Mouse (Mus musculus): ENCODE measurements around the gene Fgd3. TPM values are rescaled to one million over a fixed set of nuclear protein-coding genes. Genes with fewer than 3 reads are reported as not detected.

The Fgd3 gene
- 3.9 and 4.7 TPM in 2 replicates for total RNA-seq (2014; fragmentation: Nextera tagmentation)
- total RNA-seq (2017) = 11.0 and 11.2 TPM in 2 replicates
- polyA plus RNA-seq (2012) = 3.6 and 4.1 TPM in 2 replicates

DNA sequence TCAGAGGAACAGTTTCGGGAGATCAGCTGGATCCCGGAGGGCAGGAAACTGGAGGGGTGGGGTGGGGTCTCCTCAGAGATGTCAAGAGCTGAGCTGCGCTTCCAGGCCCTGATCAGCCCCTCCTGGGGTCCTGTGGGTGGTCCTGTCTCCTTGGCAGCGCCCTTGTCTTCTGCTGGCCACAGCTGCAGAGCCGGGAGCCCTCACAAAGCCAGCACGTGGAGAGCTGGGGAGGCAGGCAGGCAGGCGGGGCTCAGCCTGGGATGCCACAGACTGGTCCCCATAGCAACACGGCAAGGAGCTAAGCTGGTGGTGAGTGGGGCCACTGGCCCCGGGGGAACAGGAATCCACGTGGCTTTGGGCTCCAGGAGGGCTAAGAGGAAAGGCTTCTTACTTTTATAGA lies at the start of gene Fgd3:
TSS of gene Fgd3 (minus strand) at position 272 of the 400 bp plus-strand sequence.
- Histone ChIP-seq H3K9me3 (replicated peaks) (no peaks in the 10 kb centered on the region), H3K4me1 (ENCODE audit: insufficient read depth, low read depth, low read length) (no peaks in the 10 kb centered on the region; the same call in 1 of the 2 replicates), H3K36me3 (replicated peaks) (no peaks in the 10 kb centered on the region), H3K4me3 (ENCODE audit: low read depth, low read length) (no peak within 1 kb of the TSS), H3K27me3 (ENCODE audit: insufficient read depth, low read length) (peaks cover 65% of the 10 kb centered on the region)
- ATAC-seq (ENCODE audit: extremely low read depth, insufficient number of reproducible peaks, low FRiP score, poor library complexity, severe bottlenecking) = no peak
- TF ChIP-seq TAL1 (conservative IDR thresholded peaks at IDR 0.05; ENCODE audit: low read depth, low read length) = no peak
- no peak for TF ChIP-seq GATA1 (IDR thresholded peaks at IDR 0.05; ENCODE audit: borderline replicate concordance, low read length)
- no peak for TF ChIP-seq CTCF (IDR thresholded peaks at IDR 0.05; ENCODE audit: low read depth, low read length)
- DNase-seq (ENCODE audit: low spot score) = no peak

DNA sequence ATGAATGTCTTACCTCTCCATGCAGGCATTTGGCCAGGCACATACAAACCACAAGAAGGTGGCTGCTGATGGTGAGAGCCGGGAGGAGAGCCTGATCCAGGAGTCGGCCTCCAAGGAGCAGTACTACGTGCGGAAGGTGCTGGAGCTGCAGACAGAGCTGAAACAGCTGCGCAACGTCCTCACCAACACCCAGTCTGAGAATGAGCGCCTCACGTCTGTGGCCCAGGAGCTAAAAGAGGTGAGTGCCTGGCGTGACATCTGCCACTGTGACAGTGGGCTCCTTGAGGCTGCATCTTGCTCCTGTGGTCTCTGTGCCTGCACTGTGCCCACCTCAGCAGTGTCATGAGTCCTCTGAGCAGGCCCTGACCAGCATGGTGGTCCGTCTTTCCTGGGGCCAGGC lies 49.3 kb upstream of the Fgd3 start:
- ATAC-seq (ENCODE audit: extremely low read depth, insufficient number of reproducible peaks, low FRiP score, poor library complexity, severe bottlenecking) = no peak
- TF ChIP-seq CTCF (IDR thresholded peaks at IDR 0.05; ENCODE audit: low read depth, low read length) (no peak), GATA2 (IDR thresholded peaks at IDR 0.05; ENCODE audit: borderline replicate concordance, low read depth, low read length) (no peak), POLR2AphosphoS5 (IDR thresholded peaks at IDR 0.05; ENCODE audit: insufficient replicate concordance, low read depth, low read length) (no peak), GATA1 (IDR thresholded peaks at IDR 0.05; ENCODE audit: borderline replicate concordance, low read length) (no peak), TAL1 (conservative IDR thresholded peaks at IDR 0.05; ENCODE audit: low read depth, low read length) (no peak)
- Histone ChIP-seq H3K27me3 (ENCODE audit: insufficient read depth, low read length) (no peaks in the 10 kb centered on the region), H3K4me3 (ENCODE audit: low read depth, low read length) (no peak overlapping the region), H3K36me3 (replicated peaks) (peaks cover 72% of the 10 kb centered on the region), H3K4me1 (ENCODE audit: insufficient read depth, low read depth, low read length) (peaks cover 5% of the 10 kb centered on the region), H3K9me3 (replicated peaks) (no peaks in the 10 kb centered on the region)
- no peak for DNase-seq (ENCODE audit: low spot score)

DNA sequence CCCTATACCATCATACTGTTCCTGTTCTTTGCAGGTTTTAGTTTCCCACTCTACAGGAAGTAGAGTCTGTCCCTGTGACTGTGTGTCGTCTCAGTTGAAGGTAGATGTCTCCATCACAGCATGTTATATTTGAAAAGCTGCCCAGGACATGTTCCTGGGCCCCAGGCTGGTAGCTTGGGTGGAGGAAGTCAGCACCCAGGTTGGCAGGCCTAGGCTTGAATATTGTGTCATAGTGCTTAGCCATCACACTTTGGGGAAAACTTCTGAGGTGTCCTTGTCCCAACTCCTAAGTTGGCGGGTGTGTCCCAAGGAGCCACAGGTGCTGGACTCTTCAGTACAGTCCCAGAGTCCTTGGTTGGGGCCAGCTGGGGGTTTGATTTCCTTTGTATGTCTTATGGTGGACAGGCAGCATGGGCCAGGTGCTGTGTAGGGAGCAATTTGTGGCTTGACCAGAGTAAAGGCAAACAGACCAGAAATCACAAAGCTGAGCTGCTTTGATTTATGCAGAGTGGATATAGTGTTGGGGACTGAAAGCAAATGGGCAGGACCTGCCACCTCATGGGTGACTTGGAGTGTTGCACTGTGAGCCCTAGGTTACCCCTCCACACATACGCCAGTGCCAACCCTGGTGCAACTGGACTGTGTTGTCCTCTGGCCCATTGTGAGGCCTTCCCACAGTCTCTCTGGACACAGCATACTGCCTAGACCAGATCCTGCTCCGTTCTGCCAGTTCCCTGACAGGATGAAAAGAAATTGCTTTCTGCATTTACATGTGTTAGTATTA lies 47.7 kb upstream of the Fgd3 start:
- no peak for ATAC-seq (ENCODE audit: extremely low read depth, insufficient number of reproducible peaks, low FRiP score, poor library complexity, severe bottlenecking)
- no peak for TF ChIP-seq GATA1 (IDR thresholded peaks at IDR 0.05; ENCODE audit: borderline replicate concordance, low read length)
- no peak for TF ChIP-seq TAL1 (conservative IDR thresholded peaks at IDR 0.05; ENCODE audit: low read depth, low read length)
- TF ChIP-seq POLR2AphosphoS5 (IDR thresholded peaks at IDR 0.05; ENCODE audit: insufficient replicate concordance, low read depth, low read length) = no peak
- Histone ChIP-seq H3K36me3 (replicated peaks) (peaks cover 59% of the 10 kb centered on the region), H3K4me3 (ENCODE audit: low read depth, low read length) (no peak overlapping the region), H3K4me1 (ENCODE audit: insufficient read depth, low read depth, low read length) (peaks cover 5% of the 10 kb centered on the region), H3K9me3 (replicated peaks) (no peaks in the 10 kb centered on the region), H3K27me3 (ENCODE audit: insufficient read depth, low read length) (no peaks in the 10 kb centered on the region)
- DNase-seq (ENCODE audit: low spot score) = no peak

DNA sequence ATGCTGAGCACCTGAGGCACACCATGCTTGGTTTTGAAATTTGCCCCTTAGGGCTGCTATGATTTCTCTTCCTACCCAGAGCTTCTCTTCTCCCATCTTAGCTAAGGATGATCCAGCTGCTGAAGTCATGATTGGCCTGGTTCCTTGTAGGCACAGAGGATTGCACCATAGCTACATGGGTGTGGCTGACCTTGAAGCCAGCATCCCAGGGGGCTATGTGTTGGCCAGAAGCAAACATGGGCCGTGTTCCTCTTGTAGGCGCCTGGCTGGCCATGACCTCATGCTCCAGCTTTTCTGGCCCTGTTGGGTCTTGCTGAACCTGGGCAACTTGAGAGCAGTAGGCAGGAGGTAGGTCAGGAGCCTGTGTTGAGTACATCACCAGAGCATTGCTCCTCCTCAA lies 44.6 kb upstream of the Fgd3 start:
- no peaks in the 10 kb centered on the region for H3K27me3 ChIP-seq (ENCODE audit: insufficient read depth, low read length)
- peaks cover 38% of the 10 kb centered on the region for H3K36me3 ChIP-seq (replicated peaks)
- ATAC-seq (ENCODE audit: extremely low read depth, insufficient number of reproducible peaks, low FRiP score, poor library complexity, severe bottlenecking) (no peak), DNase-seq (ENCODE audit: low spot score) (no peak)
- H3K4me1 ChIP-seq (ENCODE audit: insufficient read depth, low read depth, low read length) = peaks cover 9% of the 10 kb centered on the region
- TF ChIP-seq POLR2AphosphoS5 (IDR thresholded peaks at IDR 0.05; ENCODE audit: insufficient replicate concordance, low read depth, low read length) (no peak), TAL1 (conservative IDR thresholded peaks at IDR 0.05; ENCODE audit: low read depth, low read length) (no peak), GATA1 (IDR thresholded peaks at IDR 0.05; ENCODE audit: borderline replicate concordance, low read length) (no peak), CTCF (IDR thresholded peaks at IDR 0.05; ENCODE audit: low read depth, low read length) (no peak), GATA2 (IDR thresholded peaks at IDR 0.05; ENCODE audit: borderline replicate concordance, low read depth, low read length) (no peak)
- no peaks in the 10 kb centered on the region for H3K9me3 ChIP-seq (replicated peaks)
- H3K4me3 ChIP-seq (ENCODE audit: low read depth, low read length) = no peak overlapping the region

DNA sequence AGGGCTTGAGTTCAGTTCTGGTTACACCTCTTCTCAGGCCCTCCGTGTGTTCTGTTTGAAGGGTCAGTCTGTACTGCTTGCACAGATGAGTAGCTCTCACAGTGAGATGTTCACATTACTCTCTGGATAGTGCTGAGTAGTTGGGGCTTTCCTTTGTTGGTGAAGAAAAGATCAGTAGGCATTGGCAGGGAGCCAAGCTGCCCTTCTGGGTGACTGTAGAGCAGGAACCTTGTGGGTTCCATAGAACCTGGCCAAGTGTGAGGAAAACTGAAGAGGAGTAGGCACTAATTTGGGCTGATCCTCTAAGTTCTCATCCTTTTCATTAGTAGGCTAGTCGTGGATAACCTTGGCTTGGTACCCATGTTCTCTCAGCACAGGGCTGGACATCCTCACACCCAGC lies 42.7 kb upstream of the Fgd3 start:
- Histone ChIP-seq H3K4me3 (ENCODE audit: low read depth, low read length) (no peak overlapping the region), H3K9me3 (replicated peaks) (no peaks in the 10 kb centered on the region), H3K4me1 (ENCODE audit: insufficient read depth, low read depth, low read length) (peaks cover 21% of the 10 kb centered on the region), H3K36me3 (replicated peaks) (peaks cover 32% of the 10 kb centered on the region), H3K27me3 (ENCODE audit: insufficient read depth, low read length) (no peaks in the 10 kb centered on the region)
- ATAC-seq (ENCODE audit: extremely low read depth, insufficient number of reproducible peaks, low FRiP score, poor library complexity, severe bottlenecking) (no peak), DNase-seq (ENCODE audit: low spot score) (no peak)
- no peak for TF ChIP-seq CTCF (IDR thresholded peaks at IDR 0.05; ENCODE audit: low read depth, low read length)
- TF ChIP-seq GATA2 (IDR thresholded peaks at IDR 0.05; ENCODE audit: borderline replicate concordance, low read depth, low read length) = no peak
- TF ChIP-seq TAL1 (conservative IDR thresholded peaks at IDR 0.05; ENCODE audit: low read depth, low read length) = no peak
- TF ChIP-seq POLR2AphosphoS5 (IDR thresholded peaks at IDR 0.05; ENCODE audit: insufficient replicate concordance, low read depth, low read length) = no peak
- TF ChIP-seq GATA1 (IDR thresholded peaks at IDR 0.05; ENCODE audit: borderline replicate concordance, low read length) = no peak

DNA sequence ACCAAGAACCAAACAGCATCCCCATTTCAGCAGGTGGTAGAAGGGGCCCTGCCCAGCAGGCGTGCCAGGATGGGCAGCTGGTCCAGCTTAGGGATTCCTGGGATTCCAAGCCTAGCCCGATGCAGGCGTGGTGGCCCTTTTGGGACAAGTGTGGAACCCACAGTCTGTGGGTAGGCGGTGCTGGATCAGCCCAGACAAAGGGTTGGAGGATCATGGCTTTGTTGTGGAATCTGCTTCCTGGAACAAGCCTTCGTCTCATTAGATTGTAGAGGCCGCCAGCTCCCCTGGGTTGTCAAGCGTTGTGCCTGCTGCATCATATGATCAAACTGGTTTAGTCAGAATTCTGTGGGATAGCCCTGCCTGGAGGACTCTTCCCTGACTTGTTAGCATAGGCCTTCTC lies 42.3 kb upstream of the Fgd3 start:
- ATAC-seq (ENCODE audit: extremely low read depth, insufficient number of reproducible peaks, low FRiP score, poor library complexity, severe bottlenecking) (no peak), DNase-seq (ENCODE audit: low spot score) (no peak)

More for the DNA sequence above, 42.3 kb upstream of the Fgd3 start:
- peaks cover 31% of the 10 kb centered on the region for H3K36me3 ChIP-seq (replicated peaks)
- H3K4me1 ChIP-seq (ENCODE audit: insufficient read depth, low read depth, low read length) = peaks cover 24% of the 10 kb centered on the region
- H3K4me3 ChIP-seq (ENCODE audit: low read depth, low read length) = no peak overlapping the region
- H3K9me3 ChIP-seq (replicated peaks) = no peaks in the 10 kb centered on the region
- TF ChIP-seq POLR2AphosphoS5 (IDR thresholded peaks at IDR 0.05; ENCODE audit: insufficient replicate concordance, low read depth, low read length) = no peak
- no peak for TF ChIP-seq GATA2 (IDR thresholded peaks at IDR 0.05; ENCODE audit: borderline replicate concordance, low read depth, low read length)
- no peak for TF ChIP-seq TAL1 (conservative IDR thresholded peaks at IDR 0.05; ENCODE audit: low read depth, low read length)
- TF ChIP-seq CTCF (IDR thresholded peaks at IDR 0.05; ENCODE audit: low read depth, low read length) = no peak
- TF ChIP-seq GATA1 (IDR thresholded peaks at IDR 0.05; ENCODE audit: borderline replicate concordance, low read length) = no peak
- no peaks in the 10 kb centered on the region for H3K27me3 ChIP-seq (ENCODE audit: insufficient read depth, low read length)

Measured in G1E (cell line).